Mouse (Mus musculus) cerebellum, postnatal 10 days (tissue): Measurements from ENCODE around the gene Otoa.
A peak's percentile ranks its signal among the peaks of the same experiment; 100 is the strongest.

Experiments
- DNase-seq, 2 experiments: peaks; one replicate each; pipeline ENCODE4 v3.0.0; 2021; ENCODE audit warnings: mixed read lengths in 2 of 2

Gene Otoa

GRCm38 (mm10) chr7:121081350-121081749 is at the start of gene Otoa:
Otoa (plus strand) TSS chr7:121081650.
- DNase-seq = no peak

DNA sequence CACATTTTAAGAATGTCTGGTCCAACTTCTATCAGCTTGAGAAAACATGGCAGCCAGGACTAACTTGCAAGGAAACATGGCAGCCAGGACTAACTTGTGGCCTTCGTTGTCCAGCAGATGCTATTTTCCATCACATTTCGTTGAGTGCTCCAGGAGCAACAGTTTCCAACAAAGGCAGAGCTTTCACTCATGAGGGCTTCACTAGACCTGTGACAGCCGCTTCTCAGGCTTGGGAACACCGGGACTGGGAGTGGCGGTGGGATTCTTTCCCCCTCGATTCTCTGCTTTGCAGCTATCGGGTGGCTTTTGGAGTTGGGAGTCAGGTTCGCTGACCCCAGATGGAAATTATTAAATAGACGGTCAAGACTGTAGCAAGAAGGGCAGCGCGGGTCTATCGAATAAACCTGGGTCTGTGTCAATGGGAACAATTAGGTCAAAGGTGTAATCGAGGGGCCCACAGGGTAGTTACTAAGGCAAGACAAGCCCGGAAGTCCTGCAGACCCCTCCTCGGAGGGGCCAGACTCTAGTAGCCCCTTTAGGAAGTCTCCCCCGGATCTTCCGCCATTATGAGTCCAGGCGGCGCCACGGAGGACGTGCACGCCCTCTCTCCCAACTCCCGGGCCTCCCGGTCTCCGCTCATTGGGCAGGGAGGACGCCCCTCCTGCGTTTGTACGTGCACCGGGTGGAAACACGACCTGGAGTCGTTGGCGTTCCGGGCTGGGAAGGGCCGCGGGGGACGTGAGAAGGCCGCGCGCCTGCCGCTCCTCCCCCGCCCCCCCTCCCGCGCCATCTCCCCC is 47.4 kb upstream of the Otoa start, which contains the start of gene Mettl9:
TSS of gene Mettl9 (plus strand) at position 590 of the 797 bp plus-strand sequence.
- peak; percentile 96 to 98 for DNase-seq

GRCm38 (mm10) chr7:121034701-121035141 is 46.7 kb upstream of the Otoa start:
- DNase-seq = peak in 1 of 2 experiments; percentile 85

DNA sequence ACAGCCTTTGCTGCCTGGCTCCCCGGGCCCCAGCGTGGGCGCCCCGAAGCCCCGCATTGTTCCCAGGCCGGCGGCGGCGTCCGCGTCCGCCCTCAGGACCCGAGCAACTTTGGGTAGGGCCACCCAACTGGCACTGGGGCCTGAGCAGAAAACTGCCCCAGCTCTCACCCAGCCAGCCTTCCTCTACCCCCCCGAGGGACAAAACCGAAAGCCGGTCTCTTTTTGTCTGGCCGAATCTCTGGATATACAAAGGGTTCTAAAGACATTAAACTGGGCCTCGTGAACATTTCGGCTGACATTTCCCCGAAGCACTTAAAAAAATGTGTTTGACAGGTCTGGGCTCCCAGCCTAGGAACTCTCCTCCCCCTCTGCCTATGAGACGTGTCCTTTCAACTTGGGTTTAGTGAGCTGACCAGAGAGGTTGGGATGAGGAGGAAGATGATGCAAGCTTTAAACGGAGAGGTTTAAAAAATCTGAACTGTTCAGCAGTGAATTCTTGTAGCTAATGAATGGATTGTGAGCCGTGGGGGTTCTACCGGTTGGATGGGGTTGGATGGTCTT is 46.2 kb upstream of the Otoa start:
- DNase-seq = peak in 1 of 2 experiments; percentile 55

GRCm38 (mm10) chr7:121040595-121040994 is 40.9 kb upstream of the Otoa start:
- no peak for DNase-seq

DNA sequence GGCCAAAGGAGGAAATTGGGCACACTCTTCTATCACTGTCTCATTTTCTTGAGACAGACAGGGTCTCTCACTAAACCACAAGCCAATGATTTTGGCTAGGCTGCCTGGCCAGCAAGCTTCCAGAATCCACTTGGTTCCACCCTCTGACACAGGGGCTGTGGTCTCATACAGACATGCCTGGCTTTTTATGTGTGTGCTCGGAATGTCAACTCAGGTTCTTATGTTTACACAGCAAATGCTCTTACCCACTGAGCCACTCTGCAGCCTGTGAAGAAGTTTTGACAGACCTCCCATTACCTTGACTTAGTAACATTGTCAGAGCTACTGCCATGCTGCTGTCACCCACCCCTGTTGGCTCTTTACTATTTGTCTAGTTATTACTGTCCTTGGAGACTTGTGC is 39.5 kb upstream of the Otoa start:
- no peak for DNase-seq

DNA sequence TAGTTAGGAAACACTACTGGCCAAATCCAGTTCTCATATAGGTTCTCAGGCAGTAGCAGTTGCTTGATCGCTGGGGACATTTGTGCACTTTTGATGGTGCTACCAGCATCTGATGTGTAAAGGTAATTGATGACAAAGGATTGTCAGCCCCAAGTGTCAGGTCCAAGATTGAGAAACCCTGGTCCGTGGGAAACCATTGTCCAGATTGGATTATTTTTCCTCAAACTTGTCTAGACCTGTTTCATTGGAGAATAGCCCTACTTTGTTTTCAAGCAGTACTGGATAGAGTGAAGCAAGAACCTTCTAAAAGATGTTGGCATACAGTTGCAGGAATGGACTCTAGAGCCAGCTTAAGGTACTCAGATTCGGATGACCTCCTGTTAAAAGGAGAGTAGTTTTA is 38.4 kb upstream of the Otoa start:
- no peak for DNase-seq

GRCm38 (mm10) chr7:121043510-121043909 is 37.9 kb upstream of the Otoa start:
- DNase-seq = no peak

GRCm38 (mm10) chr7:121044251-121044650 is 37.2 kb upstream of the Otoa start:
- no peak for DNase-seq

GRCm38 (mm10) chr7:121045671-121046453 is 35.6 kb upstream of the Otoa start:
- no peak for DNase-seq

- DNase-seq = no peak
Measured at GRCm38 (mm10) chr7:121047624-121048023, 33.8 kb upstream of the Otoa start.

GRCm38 (mm10) chr7:121053071-121053470 is 28.4 kb upstream of the Otoa start:
- no peak for DNase-seq

DNA sequence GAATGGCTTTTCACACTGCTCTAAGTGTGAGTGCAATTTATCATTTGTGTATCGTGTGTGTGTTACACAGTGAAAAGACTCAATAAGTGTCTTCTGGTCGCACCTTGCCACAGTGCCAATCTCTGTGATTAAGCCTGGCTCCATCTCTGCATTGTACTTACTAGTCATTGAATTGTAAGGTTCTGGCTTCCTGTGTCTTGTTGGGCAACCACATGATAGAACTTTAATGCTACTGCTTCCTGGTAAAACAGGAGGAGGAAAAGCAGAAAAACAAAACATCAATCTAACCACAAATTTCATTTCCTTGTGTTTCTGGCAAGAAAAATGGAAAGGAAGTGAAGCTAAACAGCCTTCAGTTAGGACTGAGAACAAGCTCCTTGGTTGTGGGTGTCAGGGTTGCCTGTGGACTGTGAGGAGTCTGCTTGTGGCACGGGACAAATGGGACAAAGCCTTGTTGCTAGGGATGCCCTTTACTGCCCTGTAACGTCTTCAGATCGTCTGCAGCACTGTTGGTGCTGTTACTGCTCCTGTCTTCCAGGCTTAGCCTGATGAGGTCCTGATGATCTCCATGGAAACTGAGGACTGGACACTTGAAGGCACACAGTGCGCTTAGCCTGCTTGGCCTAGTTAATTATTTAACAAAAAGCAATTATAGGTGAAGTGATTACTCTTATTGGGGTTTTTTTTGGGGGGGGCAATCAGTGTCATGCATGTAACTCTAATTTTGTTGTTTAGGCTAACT is 21.8 kb upstream of the Otoa start:
- no peak for DNase-seq

DNA sequence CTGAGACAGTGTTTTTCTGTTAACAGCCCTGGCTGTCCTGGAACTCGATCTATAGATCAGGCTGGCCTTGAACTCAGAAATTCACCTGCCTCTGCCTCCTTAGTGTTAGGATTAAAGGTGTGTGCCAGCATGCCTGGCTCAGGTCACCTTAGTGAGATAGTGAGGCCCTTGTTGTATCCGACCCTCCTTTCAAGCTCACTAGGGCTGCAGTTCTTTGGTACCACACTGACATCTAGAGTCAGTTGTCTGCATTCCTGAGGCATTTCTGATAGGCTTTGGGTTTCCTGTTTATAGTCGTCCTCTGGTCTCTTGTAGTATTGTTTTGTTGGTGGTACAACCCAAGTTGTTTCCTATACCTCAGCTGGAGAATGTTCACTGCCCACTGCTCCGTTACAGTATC is 17.1 kb upstream of the Otoa start:
- DNase-seq = peak; percentile 41 to 50

GRCm38 (mm10) chr7:121071276-121071675 is 10.2 kb upstream of the Otoa start:
- no peak for DNase-seq

- no peak for DNase-seq
Measured at GRCm38 (mm10) chr7:121072506-121072905, 8.9 kb upstream of the Otoa start.

GRCm38 (mm10) chr7:121074281-121074680 is 7.2 kb upstream of the Otoa start, which contains the start of gene Igsf6:
Igsf6 (minus strand) TSS chr7:121074572.
- DNase-seq = no peak

DNA sequence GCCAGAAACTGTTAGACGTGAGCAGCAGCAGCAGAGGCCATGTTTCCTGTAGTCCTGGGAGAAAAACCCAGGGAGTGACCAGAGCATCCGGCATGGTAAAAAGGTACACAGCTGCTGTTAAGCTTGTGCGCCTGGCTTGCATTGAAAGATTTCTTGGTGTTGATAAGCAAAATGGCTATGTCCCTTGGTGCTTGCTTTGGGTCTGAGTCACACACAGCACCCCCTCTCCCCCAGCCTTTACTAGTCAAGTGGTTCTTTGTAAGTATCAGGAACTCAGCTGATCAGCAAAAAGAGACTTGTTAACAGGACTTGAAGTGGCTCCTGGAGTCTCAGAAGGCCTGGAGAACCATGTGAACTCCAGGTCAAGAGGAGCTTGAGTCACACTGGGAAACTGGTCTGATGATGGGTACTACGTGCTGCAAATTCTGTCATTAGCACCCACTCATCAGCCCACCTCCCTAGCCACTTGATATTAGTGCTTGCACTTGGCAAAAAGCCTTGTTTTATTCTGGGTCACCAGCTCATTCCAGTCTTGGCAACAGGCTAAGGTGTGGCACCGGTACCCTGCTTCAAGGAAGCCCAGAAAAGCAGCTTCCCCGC is 6.5 kb upstream of the Otoa start:
- peak; percentile 22 to 24 for DNase-seq

DNA sequence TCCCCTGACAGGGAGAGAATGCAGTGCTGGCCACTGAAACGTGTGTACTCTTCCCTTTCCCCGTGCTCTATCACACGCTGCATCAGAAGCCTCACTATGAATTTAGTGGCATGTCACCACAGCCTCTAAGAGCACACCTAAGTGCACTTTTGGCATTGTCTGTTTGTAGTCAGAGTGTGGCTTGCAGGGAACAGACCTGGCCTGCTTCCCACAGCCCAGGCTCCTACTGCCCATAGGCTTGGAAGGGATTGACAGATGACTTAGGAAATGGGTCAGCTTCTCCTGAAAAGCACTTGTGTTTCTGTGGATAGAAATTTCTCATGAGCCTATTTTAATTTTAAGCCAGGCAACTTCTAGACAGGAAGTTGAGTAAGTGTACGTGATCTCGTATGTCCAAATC is 6.0 kb upstream of the Otoa start:
- peak; percentile 40 to 49 for DNase-seq

- no peak for DNase-seq
Measured at GRCm38 (mm10) chr7:121077311-121077710, 4.1 kb upstream of the Otoa start.

GRCm38 (mm10) chr7:121077829-121078228 is 3.6 kb upstream of the Otoa start:
- DNase-seq = peak; percentile 83 to 88

DNA sequence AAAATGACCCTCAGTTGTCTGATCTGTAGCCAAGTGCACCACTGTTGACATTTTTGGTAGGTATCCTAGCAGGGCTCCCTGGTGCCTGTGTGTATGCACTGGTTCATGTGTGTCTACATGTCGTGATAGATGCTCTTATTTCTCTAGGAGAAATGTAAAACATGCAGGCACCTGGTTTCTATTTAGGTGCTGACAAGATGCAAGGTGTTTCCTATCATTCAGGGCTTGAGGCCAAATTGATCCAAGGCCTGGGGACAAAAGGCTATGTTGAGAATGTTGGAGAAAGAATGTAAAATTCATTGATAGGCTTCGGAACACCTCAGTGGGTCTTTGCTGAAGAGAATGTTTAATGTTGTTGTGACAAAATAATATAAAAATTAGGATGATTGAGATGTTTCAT is 366 bp downstream of the Otoa start:
- DNase-seq = no peak
